Mouse (Mus musculus) ES-E14 (cell line): ENCODE results near the gene Mc1r. TPM values are rescaled to one million over a fixed set of nuclear protein-coding genes. Genes with fewer than 3 reads are reported as not detected.
"Not testable (repeated sequence)": the region's sequence is repeated elsewhere in the genome, so short reads cannot be mapped to it uniquely, and the experiment has no call there.

Source experiments
- DNase-seq: peaks from one replicate; pipeline ENCODE4 v3.0.0-alpha.2; 2013; ENCODE audit warnings: low read depth, low spot score
- H3K27ac ChIP-seq: 2 replicates; pipeline ENCODE4 v1.5.1; 2012; ENCODE audit warnings: low read depth, mild to moderate bottlenecking, low read length, moderate library complexity, mixed read lengths; ENCODE audit not compliant: poor library complexity, insufficient read depth, severe bottlenecking
- H3K36me3 ChIP-seq: 2 replicates; pipeline ENCODE4 v1.6.1; 2012; ENCODE audit warnings: mild to moderate bottlenecking, low read length, moderate library complexity, mixed read lengths; ENCODE audit not compliant: control insufficient read depth, poor library complexity, insufficient read depth, severe bottlenecking
- H3K4me1 ChIP-seq, 2 experiments: fragments of 150-350 bp in 1 of 2; sonication (generic) in 1 of 2; 2 replicates each; pipeline ENCODE4 v1.6.1; 2012; ENCODE audit warnings: low read length in 2 of 2, mild to moderate bottlenecking in 1 of 2, mixed read lengths in 1 of 2; ENCODE audit not compliant: control insufficient read depth in 2 of 2, insufficient read depth in 2 of 2, poor library complexity in 1 of 2
- H3K4me3 ChIP-seq, 2 experiments: fragments of 150-350 bp in 1 of 2; sonication (generic) in 1 of 2; 2 replicates each; pipeline ENCODE4 v1.5.1; 2012; ENCODE audit warnings: low read length in 2 of 2, low read depth in 1 of 2, mild to moderate bottlenecking in 1 of 2, mixed read lengths in 1 of 2; ENCODE audit not compliant: insufficient read depth in 1 of 2, poor library complexity in 1 of 2, severe bottlenecking in 1 of 2
- H3K9ac ChIP-seq: 2 replicates; pipeline ENCODE4 v1.6.1; 2012; ENCODE audit warnings: low read depth, mild to moderate bottlenecking, low read length, mixed read lengths; ENCODE audit not compliant: poor library complexity, insufficient read depth, severe bottlenecking
- H3K9me3 ChIP-seq: fragments of 150-350 bp; sonication (generic); 2 replicates; pipeline ENCODE4 v1.6.1; 2012; ENCODE audit warnings: low read depth, mild to moderate bottlenecking, low read length; ENCODE audit not compliant: control insufficient read depth, insufficient read depth
- CHD2 ChIP-seq: IDR thresholded peaks from 2 replicates; pipeline ENCODE4 v1.6.1; 2014; ENCODE audit warnings: mild to moderate bottlenecking, low read depth, low read length, inconsistent platforms
- HCFC1 ChIP-seq: IDR thresholded peaks from 2 replicates; pipeline ENCODE4 v1.6.1; 2012; ENCODE audit warnings: low read length, inconsistent platforms, borderline replicate concordance; ENCODE audit not compliant: insufficient read depth
- MAFK ChIP-seq: IDR thresholded peaks from 2 replicates; pipeline ENCODE4 v1.6.1; 2014; ENCODE audit warnings: mild to moderate bottlenecking, low read depth, low read length, inconsistent platforms; ENCODE audit not compliant: insufficient read depth
- ZC3H11A ChIP-seq: IDR thresholded peaks from 2 replicates; pipeline ENCODE4 v1.6.1; 2012; ENCODE audit warnings: low read depth, mild to moderate bottlenecking, inconsistent platforms, low read length, borderline replicate concordance
- ZNF384 ChIP-seq: IDR thresholded peaks from 2 replicates; pipeline ENCODE4 v1.6.1; 2012; ENCODE audit warnings: low read depth, low read length, inconsistent platforms
- in situ Hi-C, 2 experiments: fragments of 600-800 bp; cut with MboI; formaldehyde crosslinking; loops; one replicate each; pipeline ENCODE4 v1.15.1; 2025; ENCODE audit warnings: low sequenced_read_pairs in 2 of 2, inconsistent platforms in 1 of 2; ENCODE audit not compliant: unreplicated experiment in 2 of 2
- total RNA-seq: library from RNA; depleted of rRNA; stranded (reverse); fragments of 300-350 nt; gene quantifications from 2 replicates; pipeline ENCODE4 v1.2.3, GENCODE M21; 2012

Gene Mc1r
- total RNA-seq, 1 experiment = 0.27 TPM

DNA sequence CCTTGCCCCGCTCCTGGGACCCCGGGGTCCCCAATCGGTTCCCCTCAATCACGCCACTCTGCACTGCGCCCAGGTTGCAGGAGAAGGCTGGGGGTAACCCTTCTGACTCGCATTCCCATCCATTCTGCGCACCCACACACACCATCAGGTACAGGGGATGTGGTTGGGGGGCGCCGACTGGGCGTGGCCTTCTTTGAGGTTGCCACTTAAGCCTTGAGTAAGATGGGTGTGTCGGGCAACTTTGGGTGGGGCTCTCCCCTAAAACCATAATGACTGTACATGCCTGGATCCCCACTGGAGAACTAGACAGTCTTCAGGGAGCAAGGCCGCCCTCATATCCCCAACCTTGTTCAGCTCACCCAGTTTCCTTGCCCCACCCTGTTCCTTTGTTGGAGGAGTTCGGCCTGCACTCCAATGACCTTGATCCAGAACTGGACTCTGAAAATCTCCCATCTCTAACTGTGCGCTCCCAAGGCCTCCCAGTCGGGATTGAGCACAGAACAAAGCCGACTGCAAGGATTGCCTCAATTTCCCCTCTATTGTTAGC, 4.9 kb downstream of the Mc1r start:
- H3K9ac ChIP-seq = peak overlapping the region; percentile 52
- DNase-seq = peak; percentile 22
- H3K9me3 ChIP-seq = no peaks in the 10 kb centered on the region
- no peak for TF ChIP-seq ZC3H11A
- no peak for TF ChIP-seq CHD2
- TF ChIP-seq ZNF384 = no peak
- no peak for TF ChIP-seq MAFK
- TF ChIP-seq HCFC1 = no peak
- in situ Hi-C loops = no loop called here
- H3K27ac ChIP-seq = peak overlapping the region; percentile 26; the same call in 1 of the 2 replicates
- H3K4me3 ChIP-seq = peak overlapping the region; percentile 61 to 66
- no peaks in the 10 kb centered on the region for H3K36me3 ChIP-seq
- H3K4me1 ChIP-seq = peaks cover 2 to 14% of the 10 kb centered on the region in 2 experiments; a peak in 2 of 4 replicates

DNA sequence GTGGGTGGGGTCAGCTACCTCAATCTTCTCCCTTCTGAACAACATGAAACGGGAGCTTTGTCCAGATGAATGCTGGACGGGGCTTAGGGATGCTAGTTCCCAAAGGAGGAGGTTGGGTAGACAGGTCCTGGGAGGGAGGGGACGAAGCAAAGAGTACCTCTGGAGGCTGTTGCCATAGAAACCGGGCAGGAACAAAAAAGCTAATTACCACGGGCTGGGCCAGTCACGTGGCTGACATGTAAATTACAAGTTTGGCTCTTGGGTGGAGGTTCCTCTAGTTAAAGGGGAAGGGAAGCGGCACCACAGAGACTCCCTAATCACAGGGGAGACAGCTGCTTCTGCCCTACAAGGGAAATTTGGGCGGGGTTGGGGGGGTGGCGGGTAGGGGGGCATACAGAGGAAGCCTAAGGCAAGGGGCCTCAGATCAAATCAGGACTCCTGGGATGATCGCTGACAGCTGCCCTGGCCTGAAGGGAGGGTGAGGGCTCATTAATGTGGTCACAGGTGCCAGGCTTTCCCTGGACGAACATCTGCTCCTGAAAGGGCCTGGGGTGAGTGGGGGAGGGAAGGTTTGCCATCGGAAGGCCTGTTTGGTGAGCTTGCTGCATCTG, 5.8 kb downstream of the Mc1r start:
- Histone ChIP-seq H3K4me1 (peaks cover 2 to 13% of the 10 kb centered on the region in 2 experiments; a peak in 2 of 4 replicates), H3K4me3 (peak overlapping the region; percentile 7 to 66; a peak in 2 of 4 replicates), H3K27ac (no peak overlapping the region), H3K9me3 (no peaks in the 10 kb centered on the region), H3K36me3 (no peaks in the 10 kb centered on the region), H3K9ac (no peak overlapping the region)
- no peak for TF ChIP-seq MAFK
- TF ChIP-seq HCFC1 = no peak
- no peak for TF ChIP-seq ZNF384
- no peak for TF ChIP-seq CHD2
- TF ChIP-seq ZC3H11A = no peak
- in situ Hi-C loops = no loop called here
- DNase-seq = peak; percentile 89

DNA sequence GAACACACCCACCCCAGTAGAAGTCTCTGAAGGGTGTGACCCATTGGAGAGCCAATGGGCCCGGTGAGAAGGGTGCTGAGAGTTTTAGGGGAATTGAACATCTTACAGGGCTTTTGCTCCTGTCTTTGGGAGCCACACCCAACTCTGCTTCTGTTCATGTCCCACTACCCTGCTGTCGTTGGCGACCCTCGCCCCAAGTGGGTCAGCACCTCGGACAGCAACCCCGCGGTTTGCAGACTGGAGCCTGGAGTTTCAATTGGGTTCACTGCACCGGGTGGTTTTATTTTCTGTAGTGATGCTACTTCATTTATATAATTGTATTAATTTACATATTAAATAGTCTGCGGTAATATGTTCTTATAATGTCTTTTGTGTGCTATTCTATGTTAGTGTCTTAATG, 7.3 kb downstream of the Mc1r start:
- TF ChIP-seq CHD2 (no peak), MAFK (no peak)
- H3K27ac ChIP-seq = no peak overlapping the region
- no peaks in the 10 kb centered on the region for H3K9me3 ChIP-seq
- in situ Hi-C loops = no loop called here
- H3K9ac ChIP-seq = no peak overlapping the region
- H3K4me1 ChIP-seq = peaks cover 2 to 13% of the 10 kb centered on the region in 2 experiments; a peak in 2 of 4 replicates
- peaks cover 4% of the 10 kb centered on the region; the same call in 1 of the 2 replicates for H3K36me3 ChIP-seq
- peak; percentile 26 for DNase-seq
- no peak overlapping the region for H3K4me3 ChIP-seq

DNA sequence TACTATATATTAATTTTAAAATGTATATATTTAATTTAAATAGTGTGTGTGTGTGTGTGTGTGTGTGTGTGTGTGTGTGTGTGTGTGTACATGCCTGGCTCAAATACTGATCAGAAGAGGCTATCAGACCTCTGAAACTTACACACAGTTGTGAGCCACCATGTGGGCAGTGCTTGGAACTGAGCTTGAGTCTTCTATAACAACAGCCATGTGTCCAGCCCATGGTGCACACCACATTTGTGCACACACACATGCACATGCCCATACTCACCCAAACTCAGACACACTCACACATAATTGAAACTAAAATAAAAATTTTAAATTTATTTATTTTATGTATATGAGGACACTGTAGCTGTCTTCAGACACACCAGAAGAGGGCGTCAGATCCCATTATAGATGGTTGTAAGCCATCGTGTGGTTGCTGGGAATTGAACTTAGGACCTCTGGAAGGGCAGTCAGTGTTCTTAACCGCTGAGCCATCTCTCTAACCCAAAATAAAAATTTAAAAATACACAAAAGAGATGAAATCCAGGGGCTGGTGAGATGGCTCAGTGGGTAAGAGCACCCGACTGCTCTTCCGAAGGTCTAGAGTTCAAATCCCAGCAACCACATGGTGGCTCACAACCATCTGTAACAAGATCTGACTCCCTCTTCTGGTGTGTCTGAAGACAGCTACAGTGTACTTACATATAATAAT, 8.2 kb downstream of the Mc1r start:
- H3K27ac ChIP-seq, DNase-seq, H3K9ac ChIP-seq, H3K36me3 ChIP-seq, H3K9me3 ChIP-seq, in situ Hi-C loops, H3K4me3 ChIP-seq: not testable (repeated sequence)
- H3K4me1 ChIP-seq = peaks cover 2 to 13% of the 10 kb centered on the region in 2 experiments; a peak in 2 of 4 replicates
